Mouse (Mus musculus): ENCODE results near the gene Epp13. TPM values are rescaled to one million over a fixed set of nuclear protein-coding genes. Genes with fewer than 3 reads are reported as not detected.
A peak's percentile ranks its signal among the peaks of the same experiment; 100 is the strongest.
"Not testable (repeated sequence)": the region's sequence is repeated elsewhere in the genome, so short reads cannot be mapped to it uniquely, and the experiment has no call there.

Gene Epp13
- polyA plus RNA-seq, 1 experiment: not detected

DNA sequence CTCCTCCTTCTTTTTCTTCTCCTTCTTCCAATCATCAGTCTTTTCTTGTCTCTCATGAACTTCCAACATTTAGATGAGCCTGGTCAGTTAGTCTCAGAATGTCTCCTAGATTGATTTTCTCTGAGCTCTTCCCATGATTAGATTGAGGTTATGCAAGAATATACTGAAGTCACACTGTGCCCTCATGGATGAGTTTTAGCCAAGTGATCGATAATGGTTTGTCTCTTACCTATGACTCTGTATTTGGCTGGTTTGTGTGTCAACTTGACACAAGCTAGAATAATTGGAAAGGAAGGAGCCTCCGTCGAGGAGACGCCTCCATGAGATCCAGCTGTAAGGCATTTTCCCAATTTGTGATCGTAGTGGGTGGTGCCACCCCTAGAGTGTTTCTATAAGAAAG is 1.9 kb downstream of the Epp13 start:
- H3K4me3 ChIP-seq (ENCODE audit: insufficient read depth, low read length): no peak overlapping the region
- H3K4me1 ChIP-seq (ENCODE audit: control insufficient read depth, insufficient read depth, low read length): no peaks in the 10 kb centered on the region
- no peak overlapping the region for H3K27ac ChIP-seq (ENCODE audit: insufficient read depth, low read length)
- TF ChIP-seq CTCF (IDR thresholded peaks at IDR 0.05; ENCODE audit: borderline replicate concordance, insufficient read depth, low read length): no peak

DNA sequence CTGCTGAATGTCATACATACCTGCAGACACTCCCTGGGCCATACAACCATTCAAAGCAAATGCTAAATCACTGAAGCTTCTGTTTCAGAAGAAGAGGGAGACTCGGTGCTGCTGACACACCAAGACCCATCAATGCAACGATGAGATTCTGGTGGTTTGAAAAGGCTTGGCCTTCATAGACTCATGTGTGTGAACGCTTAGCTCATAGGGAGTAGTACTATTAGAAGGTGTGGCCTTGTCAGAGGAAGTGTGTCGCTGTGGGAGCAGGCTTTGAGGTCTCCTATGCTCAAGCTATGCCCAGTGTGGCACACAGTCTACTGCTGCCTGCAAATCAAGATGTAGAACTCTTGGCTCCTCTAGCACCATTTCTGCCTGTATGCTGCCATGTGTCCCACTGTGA is 4.9 kb downstream of the Epp13 start:
- Histone ChIP-seq H3K4me1 (ENCODE audit: control insufficient read depth, insufficient read depth, low read length) (no peaks in the 10 kb centered on the region), H3K4me3 (ENCODE audit: insufficient read depth, low read length) (no peak overlapping the region), H3K27ac (ENCODE audit: insufficient read depth, low read length) (no peak overlapping the region)
- TF ChIP-seq POLR2A (IDR thresholded peaks at IDR 0.05; ENCODE audit: low read depth, low read length) (no peak), CTCF (IDR thresholded peaks at IDR 0.05; ENCODE audit: borderline replicate concordance, insufficient read depth, low read length) (no peak)

DNA sequence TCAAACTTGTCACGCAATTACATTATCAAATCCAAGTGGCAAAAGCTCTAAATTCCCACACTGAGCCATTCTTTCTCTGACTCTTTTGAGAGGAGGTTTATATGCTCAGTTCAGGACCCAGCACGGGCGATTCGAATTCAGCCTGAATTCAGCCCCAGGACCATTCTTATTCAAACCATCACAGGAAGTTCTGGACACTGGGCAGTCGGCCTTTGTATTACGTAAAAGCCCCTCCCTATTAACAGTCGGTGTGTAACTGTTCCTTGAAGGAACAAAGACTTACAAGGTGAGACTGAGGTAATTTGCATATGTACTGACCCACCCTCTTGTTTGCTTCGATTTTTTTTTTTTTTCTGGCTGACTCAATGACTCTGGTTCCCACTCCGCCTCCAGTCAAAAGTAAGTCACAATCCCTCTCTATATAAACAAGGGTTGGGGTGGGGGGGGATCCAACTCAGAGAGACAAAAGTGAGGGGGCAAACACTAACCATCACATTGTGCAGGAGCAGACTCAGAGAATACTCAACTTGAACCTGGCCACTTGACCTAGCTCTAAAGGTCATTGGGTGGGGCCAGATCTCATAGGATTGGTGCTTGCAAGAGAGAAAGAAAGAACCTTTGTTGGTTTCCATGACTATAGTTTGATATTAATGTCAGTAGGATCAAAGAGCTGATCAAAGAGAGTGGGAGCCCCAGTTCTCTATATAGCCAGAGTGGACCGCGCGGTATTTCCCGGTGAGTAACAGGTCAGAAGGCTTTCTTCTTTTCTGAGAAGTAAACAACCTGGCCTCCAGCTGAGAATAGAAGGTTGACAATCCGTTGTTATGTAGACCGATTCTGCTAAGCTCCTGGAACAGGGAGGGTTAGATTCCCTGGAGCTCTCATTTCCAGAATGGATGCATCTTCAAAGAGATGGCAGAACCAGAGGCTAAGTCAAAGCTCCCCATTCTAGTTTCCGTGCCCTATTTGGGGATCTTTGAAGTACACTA is 6.0 kb downstream of the Epp13 start:
- Histone ChIP-seq H3K4me3 (ENCODE audit: insufficient read depth, low read length) (no peak overlapping the region), H3K27ac (ENCODE audit: insufficient read depth, low read length) (no peak overlapping the region), H3K4me1 (ENCODE audit: control insufficient read depth, insufficient read depth, low read length) (no peaks in the 10 kb centered on the region)
- TF ChIP-seq POLR2A (IDR thresholded peaks at IDR 0.05; ENCODE audit: low read depth, low read length) (no peak), CTCF (IDR thresholded peaks at IDR 0.05; ENCODE audit: borderline replicate concordance, insufficient read depth, low read length) (no peak)

DNA sequence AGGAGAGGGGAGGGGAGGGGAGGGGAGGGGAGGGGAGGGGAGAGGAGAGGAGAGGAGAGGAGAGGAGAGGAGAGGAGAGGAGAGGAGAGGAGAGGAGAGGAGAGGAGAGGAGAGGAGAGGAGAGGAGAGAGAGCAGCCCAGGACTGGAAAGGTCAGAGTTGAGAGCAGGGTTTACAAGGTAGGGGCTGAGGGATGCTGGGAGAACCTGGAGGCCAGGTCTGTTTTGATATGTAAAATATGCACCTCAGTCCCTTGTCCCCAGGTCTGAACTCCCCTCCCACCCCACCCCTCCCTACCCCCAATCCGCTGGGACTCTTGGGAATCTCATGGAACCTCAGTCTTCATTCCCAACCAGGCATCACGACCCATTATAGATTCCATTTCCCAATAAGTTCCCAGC is 7.5 kb downstream of the Epp13 start:
- not testable (repeated sequence) for H3K27ac ChIP-seq (ENCODE audit: insufficient read depth, low read length); H3K4me1 ChIP-seq (ENCODE audit: control insufficient read depth, insufficient read depth, low read length); H3K4me3 ChIP-seq (ENCODE audit: insufficient read depth, low read length)

DNA sequence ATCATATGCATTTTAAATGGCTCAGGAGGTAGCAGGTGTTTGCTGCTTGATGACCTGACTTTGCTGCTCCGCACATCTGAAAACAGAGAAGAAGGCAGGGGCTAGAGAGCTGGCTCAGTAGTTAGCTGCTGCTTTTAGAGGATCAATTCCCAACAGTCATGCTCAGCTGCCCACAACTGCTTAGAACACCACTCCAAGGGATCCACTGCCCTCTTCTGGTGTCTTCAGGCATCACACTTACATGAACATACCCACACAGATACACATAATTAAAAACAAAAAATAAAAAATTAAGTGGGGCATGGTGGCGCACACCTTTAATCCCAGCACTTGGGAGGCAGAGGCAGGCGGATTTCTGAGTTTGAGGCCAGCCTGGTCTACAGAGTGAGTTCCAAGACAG is 9.6 kb downstream of the Epp13 start:
- TF ChIP-seq POLR2A (IDR thresholded peaks at IDR 0.05; ENCODE audit: low read depth, low read length): no peak
- TF ChIP-seq CTCF (IDR thresholded peaks at IDR 0.05; ENCODE audit: borderline replicate concordance, insufficient read depth, low read length): no peak
- H3K27ac ChIP-seq (ENCODE audit: insufficient read depth, low read length): no peak overlapping the region
- H3K4me3 ChIP-seq (ENCODE audit: insufficient read depth, low read length): no peak overlapping the region
- no peaks in the 10 kb centered on the region for H3K4me1 ChIP-seq (ENCODE audit: control insufficient read depth, insufficient read depth, low read length)

DNA sequence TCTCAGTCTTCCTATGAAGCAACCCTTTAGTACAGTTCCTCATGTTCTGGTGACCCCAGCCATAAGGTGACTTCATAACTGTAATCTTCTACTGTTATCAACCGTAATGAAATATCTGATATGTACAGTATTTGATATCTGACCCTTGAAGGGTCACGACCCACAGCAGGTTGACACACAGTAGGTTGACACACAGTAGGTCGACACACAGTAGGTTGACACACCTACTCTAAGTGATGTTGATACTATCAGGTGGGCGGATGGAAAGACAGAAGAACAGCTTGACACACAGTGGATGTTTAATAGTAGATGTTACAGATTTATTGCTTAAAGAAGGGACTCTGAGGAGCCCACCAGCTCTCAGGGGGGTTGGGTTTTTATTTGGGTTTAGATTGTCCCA is 10.5 kb downstream of the Epp13 start:
- no peaks in the 10 kb centered on the region for H3K4me1 ChIP-seq (ENCODE audit: control insufficient read depth, insufficient read depth, low read length)
- H3K4me3 ChIP-seq (ENCODE audit: insufficient read depth, low read length): no peak overlapping the region
- H3K27ac ChIP-seq (ENCODE audit: insufficient read depth, low read length): no peak overlapping the region
- TF ChIP-seq CTCF (IDR thresholded peaks at IDR 0.05; ENCODE audit: borderline replicate concordance, insufficient read depth, low read length) (no peak), POLR2A (IDR thresholded peaks at IDR 0.05; ENCODE audit: low read depth, low read length) (no peak)

DNA sequence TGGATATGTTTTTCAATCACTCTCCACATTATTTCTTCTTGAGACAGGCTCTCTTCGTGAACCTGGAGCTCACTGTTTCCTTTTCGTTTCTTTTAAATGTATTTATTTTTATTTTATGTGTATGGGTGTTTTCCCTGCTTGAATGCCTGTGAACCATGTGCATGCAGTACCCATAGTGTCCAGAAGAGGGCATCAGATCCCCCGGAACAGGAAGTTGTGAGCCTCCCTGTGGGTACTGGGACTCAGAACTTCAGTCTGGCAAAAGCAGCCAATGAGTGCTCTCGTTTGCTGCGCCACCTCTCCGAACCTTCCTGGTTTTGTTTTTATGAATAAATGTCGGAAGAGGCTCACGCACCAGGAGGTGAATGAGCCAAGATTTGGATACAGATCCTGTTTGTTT is 13.2 kb downstream of the Epp13 start:
- Histone ChIP-seq H3K27ac (ENCODE audit: insufficient read depth, low read length) (no peak overlapping the region), H3K4me1 (ENCODE audit: control insufficient read depth, insufficient read depth, low read length) (no peaks in the 10 kb centered on the region), H3K4me3 (ENCODE audit: insufficient read depth, low read length) (no peak overlapping the region)
- no peak for TF ChIP-seq POLR2A (IDR thresholded peaks at IDR 0.05; ENCODE audit: low read depth, low read length)
- no peak for TF ChIP-seq CTCF (IDR thresholded peaks at IDR 0.05; ENCODE audit: borderline replicate concordance, insufficient read depth, low read length)

DNA sequence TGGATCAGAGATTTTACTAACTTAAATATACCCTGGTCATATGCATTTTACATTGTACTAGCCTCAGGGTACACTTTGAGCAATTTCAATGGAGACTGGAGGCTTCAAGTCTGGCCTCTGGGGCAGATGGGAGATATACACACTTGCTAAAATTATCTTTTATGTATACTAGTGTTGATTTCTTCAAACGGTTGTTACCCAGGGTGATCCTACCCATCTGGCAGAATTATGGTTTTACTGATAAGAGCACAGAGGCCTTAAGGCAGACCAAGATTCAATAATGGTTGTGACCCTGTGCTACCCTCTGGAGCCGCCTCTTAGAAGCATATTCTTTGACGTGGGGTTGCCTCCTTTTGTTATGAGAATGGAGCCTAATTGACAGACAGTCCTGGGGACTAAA is 25.4 kb downstream of the Epp13 start:
- Histone ChIP-seq H3K27ac (ENCODE audit: insufficient read depth, low read length) (no peak overlapping the region), H3K4me1 (ENCODE audit: control insufficient read depth, insufficient read depth, low read length) (no peaks in the 10 kb centered on the region), H3K4me3 (ENCODE audit: insufficient read depth, low read length) (no peak overlapping the region)
- TF ChIP-seq CTCF (IDR thresholded peaks at IDR 0.05; ENCODE audit: borderline replicate concordance, insufficient read depth, low read length) (no peak), POLR2A (IDR thresholded peaks at IDR 0.05; ENCODE audit: low read depth, low read length) (no peak)

DNA sequence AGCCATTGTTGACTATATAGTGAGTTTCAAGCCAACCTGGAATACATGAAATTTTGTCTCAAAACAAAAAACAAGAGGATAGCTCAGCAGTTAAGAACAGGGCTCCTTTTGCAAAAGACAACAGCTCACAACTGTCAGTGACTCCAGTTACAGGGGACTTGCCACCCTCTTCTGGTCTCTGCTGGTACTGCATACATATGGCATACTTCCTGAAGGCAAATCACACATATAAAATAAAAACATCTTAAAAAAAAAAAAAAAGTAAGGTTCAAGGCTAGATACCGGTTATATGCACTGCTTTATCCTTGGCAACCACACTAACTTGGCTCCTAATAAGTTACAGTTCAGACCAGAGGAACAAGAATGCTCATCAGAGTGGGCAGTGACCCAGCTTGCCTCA is 30.2 kb downstream of the Epp13 start:
- Histone ChIP-seq H3K4me3 (ENCODE audit: insufficient read depth, low read length) (peak overlapping the region; percentile 73), H3K4me1 (ENCODE audit: control insufficient read depth, insufficient read depth, low read length) (peaks cover 2% of the 10 kb centered on the region; the same call in 1 of the 2 replicates), H3K27ac (ENCODE audit: insufficient read depth, low read length) (no peak overlapping the region)
- peak; percentile 40; the same call in 1 of the 2 replicates for TF ChIP-seq CTCF (IDR thresholded peaks at IDR 0.05; ENCODE audit: borderline replicate concordance, insufficient read depth, low read length)
- TF ChIP-seq POLR2A (IDR thresholded peaks at IDR 0.05; ENCODE audit: low read depth, low read length): no peak

DNA sequence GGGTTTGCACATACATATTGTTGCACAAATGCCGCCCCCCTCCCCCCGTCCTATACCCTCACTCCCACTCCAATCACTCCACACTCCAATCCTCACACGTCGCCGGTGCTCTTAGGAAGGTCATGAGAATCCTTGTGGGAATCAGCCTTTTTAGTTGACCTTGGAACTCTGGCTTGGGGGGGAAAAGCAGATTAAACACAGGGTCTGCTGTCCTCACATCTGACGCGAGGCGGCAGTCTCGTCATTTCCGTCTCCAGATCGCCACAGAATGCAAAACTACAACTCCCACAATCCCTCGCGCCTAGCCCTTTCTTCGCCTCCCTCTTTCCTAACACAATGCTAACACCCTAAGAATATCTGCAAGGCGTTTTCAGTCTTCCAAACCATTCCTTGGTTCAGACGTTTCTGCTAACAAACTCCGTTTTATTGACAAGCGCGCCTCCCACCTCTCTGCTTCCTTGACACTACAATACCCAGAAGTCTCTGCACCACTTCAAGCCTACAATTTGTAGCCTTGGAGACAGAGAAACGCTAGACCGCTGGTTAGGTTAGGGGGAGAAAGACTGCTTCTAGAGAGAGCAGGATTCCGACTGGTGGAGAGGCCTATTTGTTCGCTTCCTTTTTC is 31.1 kb downstream of the Epp13 start:
- peak overlapping the region; percentile 73 for H3K4me3 ChIP-seq (ENCODE audit: insufficient read depth, low read length)
- TF ChIP-seq POLR2A (IDR thresholded peaks at IDR 0.05; ENCODE audit: low read depth, low read length): peak; percentile 46; the same call in 1 of the 2 replicates
- TF ChIP-seq CTCF (IDR thresholded peaks at IDR 0.05; ENCODE audit: borderline replicate concordance, insufficient read depth, low read length): peak; percentile 61; the same call in 1 of the 2 replicates
- H3K4me1 ChIP-seq (ENCODE audit: control insufficient read depth, insufficient read depth, low read length): peaks cover 2% of the 10 kb centered on the region; the same call in 1 of the 2 replicates

More for the DNA sequence above, 31.1 kb downstream of the Epp13 start:
- peak overlapping the region; percentile 97 for H3K27ac ChIP-seq (ENCODE audit: insufficient read depth, low read length)
